Mouse (Mus musculus): ENCODE results near the gene Vax2. TPM values are rescaled to one million over a fixed set of nuclear protein-coding genes. Genes with fewer than 3 reads are reported as not detected.

Vax2 gene
- polyA plus RNA-seq, 1 experiment from 2014 or later = not detected

GRCm38 (mm10) chr6:83766982-83767381 is 55.9 kb downstream of the Vax2 start:
- H3K9me3 ChIP-seq (replicated peaks; ENCODE audit: control insufficient read depth, low read length) = no peaks in the 10 kb centered on the region
- 94% methylated on average over 3 of the region's 3 CpGs for WGBS
- H3K4me1 ChIP-seq (ENCODE audit: control insufficient read depth, insufficient read depth, low read length) = peaks cover 5% of the 10 kb centered on the region; the same call in 1 of the 2 replicates
- ATAC-seq (no peak), DNase-seq (ENCODE audit: low spot score) (no peak)
- no peak overlapping the region for H3K9ac ChIP-seq (ENCODE audit: low read length)
- no peak overlapping the region for H3K4me2 ChIP-seq (ENCODE audit: low read length)
- no peak overlapping the region for H3K4me3 ChIP-seq (ENCODE audit: low read depth, low read length)
- peaks cover 18% of the 10 kb centered on the region for H3K27me3 ChIP-seq (replicated peaks; ENCODE audit: control insufficient read depth, insufficient read depth, low read length)
- no peak overlapping the region for H3K27ac ChIP-seq (ENCODE audit: low read depth, low read length)
- H3K36me3 ChIP-seq (ENCODE audit: control insufficient read depth, insufficient read depth, low read length) = peaks cover 28% of the 10 kb centered on the region

- H3K27me3 ChIP-seq (replicated peaks; ENCODE audit: control insufficient read depth, insufficient read depth, low read length) = peaks cover 5% of the 10 kb centered on the region; the same call in 1 of the 2 replicates
- no peak overlapping the region for H3K27ac ChIP-seq (ENCODE audit: low read depth, low read length)
- no peak overlapping the region for H3K9ac ChIP-seq (ENCODE audit: low read length)
- no peaks in the 10 kb centered on the region for H3K4me1 ChIP-seq (ENCODE audit: control insufficient read depth, insufficient read depth, low read length)
- 94% methylated on average over 5 of the region's 5 CpGs for WGBS
- ATAC-seq = no peak
- no peak overlapping the region for H3K4me3 ChIP-seq (ENCODE audit: low read depth, low read length)
- H3K9me3 ChIP-seq (replicated peaks; ENCODE audit: control insufficient read depth, low read length) = no peaks in the 10 kb centered on the region
- no peak for DNase-seq (ENCODE audit: low spot score)
- peaks cover 40% of the 10 kb centered on the region for H3K36me3 ChIP-seq (ENCODE audit: control insufficient read depth, insufficient read depth, low read length)
- H3K4me2 ChIP-seq (ENCODE audit: low read length) = no peak overlapping the region
Measured at GRCm38 (mm10) chr6:83768485-83768884, 57.4 kb downstream of the Vax2 start.

- Histone ChIP-seq H3K9me3 (replicated peaks; ENCODE audit: control insufficient read depth, low read length) (no peaks in the 10 kb centered on the region), H3K4me1 (ENCODE audit: control insufficient read depth, insufficient read depth, low read length) (peaks cover 11% of the 10 kb centered on the region), H3K4me2 (ENCODE audit: low read length) (peak overlapping the region; percentile 79), H3K27ac (ENCODE audit: low read depth, low read length) (no peak overlapping the region), H3K4me3 (ENCODE audit: low read depth, low read length) (peak overlapping the region; percentile 88; the same call in 1 of the 2 replicates), H3K36me3 (ENCODE audit: control insufficient read depth, insufficient read depth, low read length) (peaks cover 36% of the 10 kb centered on the region), H3K9ac (ENCODE audit: low read length) (peak overlapping the region; percentile 96; the same call in 1 of the 2 replicates), H3K27me3 (replicated peaks; ENCODE audit: control insufficient read depth, insufficient read depth, low read length) (no peaks in the 10 kb centered on the region)
- WGBS = 58% methylated on average over 9 of the region's 9 CpGs
- ATAC-seq (no peak), DNase-seq (ENCODE audit: low spot score) (no peak)
Measured at GRCm38 (mm10) chr6:83774126-83774525, 63.1 kb downstream of the Vax2 start.

GRCm38 (mm10) chr6:83774781-83775563 is 63.9 kb downstream of the Vax2 start:
- WGBS = 2% methylated on average over 14 of the region's 14 CpGs
- peak overlapping the region; percentile 96 for H3K9ac ChIP-seq (ENCODE audit: low read length)
- peaks cover 28% of the 10 kb centered on the region for H3K36me3 ChIP-seq (ENCODE audit: control insufficient read depth, insufficient read depth, low read length)
- DNase-seq (ENCODE audit: low spot score) (peak; percentile 11), ATAC-seq (peak; percentile 40)
- peaks cover 11% of the 10 kb centered on the region for H3K4me1 ChIP-seq (ENCODE audit: control insufficient read depth, insufficient read depth, low read length)
- H3K27ac ChIP-seq (ENCODE audit: low read depth, low read length) = peak overlapping the region; percentile 58; the same call in 1 of the 2 replicates
- H3K4me2 ChIP-seq (ENCODE audit: low read length) = peak overlapping the region; percentile 79
- no peaks in the 10 kb centered on the region for H3K9me3 ChIP-seq (replicated peaks; ENCODE audit: control insufficient read depth, low read length)
- H3K4me3 ChIP-seq (ENCODE audit: low read depth, low read length) = peak overlapping the region; percentile 88
- no peaks in the 10 kb centered on the region for H3K27me3 ChIP-seq (replicated peaks; ENCODE audit: control insufficient read depth, insufficient read depth, low read length)

- Histone ChIP-seq H3K9me3 (replicated peaks; ENCODE audit: control insufficient read depth, low read length) (no peaks in the 10 kb centered on the region), H3K27ac (ENCODE audit: low read depth, low read length) (peak within 1 kb of the TSS; percentile 78), H3K4me3 (ENCODE audit: low read depth, low read length) (peak within 1 kb of the TSS; percentile 88), H3K36me3 (ENCODE audit: control insufficient read depth, insufficient read depth, low read length) (peaks cover 24% of the 10 kb centered on the region), H3K4me2 (ENCODE audit: low read length) (peak within 1 kb of the TSS; percentile 79), H3K9ac (ENCODE audit: low read length) (peak within 1 kb of the TSS; percentile 96), H3K27me3 (replicated peaks; ENCODE audit: control insufficient read depth, insufficient read depth, low read length) (no peaks in the 10 kb centered on the region), H3K4me1 (ENCODE audit: control insufficient read depth, insufficient read depth, low read length) (peaks cover 11% of the 10 kb centered on the region)
- peak; percentile 98 for ATAC-seq
- DNase-seq (ENCODE audit: low spot score) = peak; percentile 92
- under 1% methylated on average over 45 of the region's 45 CpGs for WGBS
Measured at GRCm38 (mm10) chr6:83775638-83776293, 64.7 kb downstream of the Vax2 start, which contains the start of gene Tex261. TSS of gene Tex261 (minus strand) at chr6:83775813.

- ATAC-seq (no peak), DNase-seq (ENCODE audit: low spot score) (no peak)
- Histone ChIP-seq H3K4me2 (ENCODE audit: low read length) (no peak overlapping the region), H3K27me3 (replicated peaks; ENCODE audit: control insufficient read depth, insufficient read depth, low read length) (no peaks in the 10 kb centered on the region), H3K9me3 (replicated peaks; ENCODE audit: control insufficient read depth, low read length) (no peaks in the 10 kb centered on the region), H3K27ac (ENCODE audit: low read depth, low read length) (no peak overlapping the region), H3K9ac (ENCODE audit: low read length) (no peak overlapping the region), H3K4me3 (ENCODE audit: low read depth, low read length) (no peak overlapping the region), H3K36me3 (ENCODE audit: control insufficient read depth, insufficient read depth, low read length) (peaks cover 3% of the 10 kb centered on the region), H3K4me1 (ENCODE audit: control insufficient read depth, insufficient read depth, low read length) (peaks cover 11% of the 10 kb centered on the region)
- WGBS = 87% methylated on average over 7 of the region's 7 CpGs
Measured at GRCm38 (mm10) chr6:83778306-83778705, 67.2 kb downstream of the Vax2 start.

- Histone ChIP-seq H3K4me1 (ENCODE audit: control insufficient read depth, insufficient read depth, low read length) (peaks cover 10% of the 10 kb centered on the region), H3K27ac (ENCODE audit: low read depth, low read length) (no peak overlapping the region), H3K36me3 (ENCODE audit: control insufficient read depth, insufficient read depth, low read length) (no peaks in the 10 kb centered on the region), H3K9me3 (replicated peaks; ENCODE audit: control insufficient read depth, low read length) (no peaks in the 10 kb centered on the region), H3K27me3 (replicated peaks; ENCODE audit: control insufficient read depth, insufficient read depth, low read length) (no peaks in the 10 kb centered on the region), H3K4me3 (ENCODE audit: low read depth, low read length) (no peak overlapping the region), H3K4me2 (ENCODE audit: low read length) (no peak overlapping the region), H3K9ac (ENCODE audit: low read length) (no peak overlapping the region)
- WGBS = 10% methylated on average over 5 of the region's 5 CpGs
- peak; percentile 65 for DNase-seq (ENCODE audit: low spot score)
- ATAC-seq = no peak
Measured at GRCm38 (mm10) chr6:83779026-83779425, 68.0 kb downstream of the Vax2 start.

GRCm38 (mm10) chr6:83786426-83786825 is 75.4 kb downstream of the Vax2 start:
- WGBS = 82% methylated on average over 3 of the region's 3 CpGs
- Histone ChIP-seq H3K27me3 (replicated peaks; ENCODE audit: control insufficient read depth, insufficient read depth, low read length) (no peaks in the 10 kb centered on the region), H3K4me3 (ENCODE audit: low read depth, low read length) (no peak overlapping the region), H3K9ac (ENCODE audit: low read length) (no peak overlapping the region), H3K36me3 (ENCODE audit: control insufficient read depth, insufficient read depth, low read length) (no peaks in the 10 kb centered on the region), H3K9me3 (replicated peaks; ENCODE audit: control insufficient read depth, low read length) (no peaks in the 10 kb centered on the region), H3K27ac (ENCODE audit: low read depth, low read length) (no peak overlapping the region), H3K4me1 (ENCODE audit: control insufficient read depth, insufficient read depth, low read length) (no peaks in the 10 kb centered on the region), H3K4me2 (ENCODE audit: low read length) (no peak overlapping the region)
- DNase-seq (ENCODE audit: low spot score) (no peak), ATAC-seq (no peak)
